Mouse (Mus musculus) induced T-regulatory cell, adult 2 months (primary cell): ENCODE data around the gene Ice1.

ENCODE experiments used
- DNase-seq: peaks from one replicate; pipeline ENCODE4 v3.0.0-alpha.2; 2012; ENCODE audit warnings: low read depth

Gene Ice1

DNA sequence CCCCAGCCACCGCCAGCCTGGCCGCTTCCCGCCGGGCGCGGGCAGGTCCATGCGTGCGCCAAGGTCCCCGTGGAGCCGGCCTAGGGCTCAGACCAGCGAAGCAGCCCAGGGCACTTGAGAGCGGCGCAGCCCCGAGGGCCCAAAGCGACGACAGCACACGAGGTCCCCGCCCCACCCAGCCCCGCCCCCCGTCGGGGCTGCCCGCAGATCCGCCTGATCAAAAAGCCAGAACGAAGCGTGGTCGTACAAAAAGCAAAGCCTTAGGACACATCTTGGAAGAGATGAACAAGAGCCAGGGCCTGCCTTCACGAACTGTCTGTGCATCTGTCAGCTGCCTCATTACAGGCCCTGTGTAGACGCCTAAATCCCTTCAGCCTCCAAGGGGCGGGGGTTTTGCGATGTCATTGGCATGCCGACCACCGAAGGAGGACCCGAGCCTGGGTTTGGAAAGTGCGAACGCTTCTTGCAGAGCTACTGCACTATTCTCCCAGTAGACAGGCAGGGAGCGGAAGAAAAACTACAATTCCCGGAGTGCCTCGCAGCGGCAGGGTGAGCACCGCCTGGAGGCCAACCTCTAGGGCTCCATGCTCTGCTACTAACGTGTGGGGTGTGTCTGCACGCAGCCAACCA is 343 bp upstream of the Ice1 start:
- DNase-seq, result peak; percentile 93

DNA sequence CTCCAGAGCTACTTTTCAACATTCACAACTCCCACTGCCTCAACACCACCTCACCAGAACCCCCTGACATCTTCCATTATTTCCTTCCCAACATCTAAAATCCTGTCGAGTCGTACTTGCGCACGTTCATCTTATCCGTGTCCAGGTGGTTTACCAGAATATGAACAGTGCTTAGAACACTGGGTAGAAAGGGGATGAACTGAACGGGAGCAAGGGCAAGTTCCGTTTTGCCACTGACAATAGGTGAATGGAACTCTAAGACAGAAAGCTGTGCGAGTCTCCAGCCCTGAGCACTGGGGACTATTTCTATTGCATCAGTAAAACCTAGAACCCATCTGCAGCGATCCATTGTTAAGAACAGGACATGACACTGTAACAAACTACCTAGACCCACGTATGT is 728 bp downstream of the Ice1 start:
- no peak for DNase-seq

DNA sequence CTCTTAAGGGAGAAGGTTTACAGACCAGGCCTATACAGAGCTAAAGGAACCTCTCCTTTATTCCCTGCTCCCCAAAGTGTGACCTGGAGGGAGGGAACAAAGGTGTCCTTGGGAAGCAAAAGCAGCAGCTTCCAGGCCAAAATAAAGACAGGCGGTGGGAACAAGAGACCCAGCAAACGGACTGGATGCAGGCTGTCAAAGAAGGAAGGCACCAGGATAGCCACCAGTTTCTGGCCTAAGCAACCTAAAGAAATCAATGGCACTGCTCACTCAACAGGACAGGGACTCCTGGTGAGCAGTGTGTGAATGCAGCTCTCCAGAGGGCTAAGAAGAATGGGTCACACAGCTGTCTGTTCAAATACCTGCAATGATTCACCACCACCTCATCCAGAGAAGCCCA is 1.8 kb downstream of the Ice1 start:
- DNase-seq, result no peak

DNA sequence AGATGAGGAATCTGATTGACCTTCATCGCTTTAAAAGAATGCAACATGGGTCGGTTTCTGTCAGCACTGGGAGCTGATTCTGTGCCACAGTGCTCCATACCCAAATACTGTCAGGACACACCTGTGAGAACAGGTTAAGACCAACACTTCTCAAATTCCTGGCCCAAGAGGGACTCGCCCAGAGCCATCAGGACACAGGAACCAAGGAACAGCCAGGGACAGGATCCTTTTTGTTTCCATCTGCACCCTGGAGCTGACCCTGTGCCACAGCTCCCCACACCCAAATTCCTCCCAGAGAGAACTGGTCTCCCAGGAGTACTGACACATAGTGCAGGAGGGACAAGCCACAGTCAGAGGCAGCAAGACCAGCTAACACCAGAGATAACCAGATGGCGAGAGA is 11.0 kb downstream of the Ice1 start:
- DNase-seq, result no peak

DNA sequence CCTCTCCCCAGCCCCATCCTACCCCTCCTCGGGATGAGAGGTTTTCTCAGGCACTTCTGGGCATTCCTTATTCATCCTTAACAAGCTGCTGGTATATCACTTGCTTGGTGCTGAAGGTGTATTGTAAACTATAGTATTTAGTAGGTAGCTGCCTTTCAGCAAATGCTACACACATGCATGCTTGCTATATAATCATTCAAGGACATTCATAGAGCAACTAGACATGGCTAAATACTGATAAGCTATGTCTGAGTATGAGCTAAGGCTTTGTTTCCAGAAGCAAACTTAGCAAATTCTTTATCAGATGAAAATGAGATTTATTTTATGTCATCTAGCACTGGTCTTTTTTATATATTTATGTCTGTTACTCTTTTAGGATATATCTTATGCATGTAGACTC is 11.8 kb downstream of the Ice1 start:
- DNase-seq, result no peak

DNA sequence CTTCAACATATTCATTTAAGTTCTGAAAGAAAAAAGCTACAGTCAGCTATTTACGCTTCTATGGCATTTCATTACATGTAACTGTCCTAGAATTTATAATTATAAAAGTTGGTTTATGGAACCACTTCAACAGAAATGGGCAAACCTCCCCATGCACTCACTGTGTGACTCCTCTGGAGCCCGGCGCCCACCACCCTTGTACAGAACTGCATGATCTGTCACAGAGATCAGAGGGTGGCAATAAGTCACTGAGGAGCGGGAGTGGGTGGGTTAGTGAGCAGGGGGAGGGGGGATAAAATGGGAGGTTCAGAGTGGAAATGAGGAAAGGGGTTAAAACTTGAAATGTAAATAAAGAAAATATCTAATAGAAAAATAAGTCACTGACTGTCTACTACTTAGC is 13.0 kb downstream of the Ice1 start:
- no peak for DNase-seq

DNA sequence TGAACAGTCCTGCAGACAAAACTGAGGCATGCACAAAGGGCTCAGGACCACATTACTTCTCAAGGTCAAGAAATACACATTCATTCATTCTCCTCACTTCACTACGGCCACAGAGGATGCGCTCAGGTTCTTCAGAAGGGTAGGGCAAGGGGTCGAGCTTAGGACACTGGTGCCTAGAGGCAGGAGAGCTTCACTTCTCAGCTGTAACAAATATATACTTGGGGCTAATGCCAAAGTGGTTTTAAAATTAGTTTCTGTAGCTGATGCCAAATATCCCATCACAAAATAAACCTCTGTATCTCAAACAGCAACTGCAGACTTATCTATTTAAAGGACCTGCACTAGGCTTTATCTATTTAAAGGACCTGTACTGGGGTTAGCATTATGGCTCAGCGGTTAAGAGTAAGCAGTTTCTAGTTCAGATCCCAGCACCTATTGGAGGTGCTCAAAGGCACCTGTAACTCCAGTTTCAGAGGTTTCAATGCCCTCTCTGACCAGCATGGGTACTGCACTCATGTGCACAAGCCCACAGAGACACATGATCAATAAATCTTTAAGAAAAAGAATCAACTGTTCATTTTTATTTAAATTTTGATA is 14.9 kb downstream of the Ice1 start:
- no peak for DNase-seq

DNA sequence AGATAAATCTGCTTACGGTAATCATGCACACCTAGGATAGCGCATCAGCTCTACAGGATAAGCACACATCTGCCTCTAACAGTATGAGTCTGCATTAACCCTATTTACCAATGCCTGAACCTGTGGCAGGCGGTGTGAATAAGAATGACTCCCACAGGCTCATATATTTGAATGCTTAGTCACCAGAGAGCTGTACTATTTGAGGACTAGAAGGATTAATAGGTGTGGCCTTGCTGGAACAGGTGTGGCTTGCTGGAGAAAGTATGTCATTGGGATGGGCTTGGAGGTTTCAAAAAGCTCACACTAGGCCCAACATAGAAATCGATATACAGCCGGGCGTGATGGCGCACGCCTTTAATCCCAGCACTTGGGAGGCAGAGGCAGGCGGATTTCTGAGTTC is 15.9 kb downstream of the Ice1 start:
- DNase-seq, result no peak

DNA sequence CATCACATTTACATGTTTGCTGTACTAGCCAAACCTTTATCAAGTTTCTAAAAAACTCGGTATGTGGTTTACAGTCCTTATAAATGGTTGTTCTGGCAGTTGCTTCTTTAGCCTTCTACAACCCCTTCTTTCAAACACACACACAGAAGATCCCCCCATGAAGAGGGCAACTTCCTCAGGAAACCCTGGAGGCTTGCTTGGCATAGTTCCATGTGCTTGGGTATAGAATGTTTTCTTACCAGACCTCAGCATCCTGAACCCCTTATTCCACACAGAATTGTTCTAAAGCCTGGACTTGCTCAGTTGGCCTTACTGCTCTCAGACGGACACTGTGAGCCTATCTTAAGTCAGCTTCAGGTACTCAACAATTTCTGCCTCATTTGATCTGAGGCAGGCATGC is 24.6 kb downstream of the Ice1 start:
- DNase-seq, result no peak

DNA sequence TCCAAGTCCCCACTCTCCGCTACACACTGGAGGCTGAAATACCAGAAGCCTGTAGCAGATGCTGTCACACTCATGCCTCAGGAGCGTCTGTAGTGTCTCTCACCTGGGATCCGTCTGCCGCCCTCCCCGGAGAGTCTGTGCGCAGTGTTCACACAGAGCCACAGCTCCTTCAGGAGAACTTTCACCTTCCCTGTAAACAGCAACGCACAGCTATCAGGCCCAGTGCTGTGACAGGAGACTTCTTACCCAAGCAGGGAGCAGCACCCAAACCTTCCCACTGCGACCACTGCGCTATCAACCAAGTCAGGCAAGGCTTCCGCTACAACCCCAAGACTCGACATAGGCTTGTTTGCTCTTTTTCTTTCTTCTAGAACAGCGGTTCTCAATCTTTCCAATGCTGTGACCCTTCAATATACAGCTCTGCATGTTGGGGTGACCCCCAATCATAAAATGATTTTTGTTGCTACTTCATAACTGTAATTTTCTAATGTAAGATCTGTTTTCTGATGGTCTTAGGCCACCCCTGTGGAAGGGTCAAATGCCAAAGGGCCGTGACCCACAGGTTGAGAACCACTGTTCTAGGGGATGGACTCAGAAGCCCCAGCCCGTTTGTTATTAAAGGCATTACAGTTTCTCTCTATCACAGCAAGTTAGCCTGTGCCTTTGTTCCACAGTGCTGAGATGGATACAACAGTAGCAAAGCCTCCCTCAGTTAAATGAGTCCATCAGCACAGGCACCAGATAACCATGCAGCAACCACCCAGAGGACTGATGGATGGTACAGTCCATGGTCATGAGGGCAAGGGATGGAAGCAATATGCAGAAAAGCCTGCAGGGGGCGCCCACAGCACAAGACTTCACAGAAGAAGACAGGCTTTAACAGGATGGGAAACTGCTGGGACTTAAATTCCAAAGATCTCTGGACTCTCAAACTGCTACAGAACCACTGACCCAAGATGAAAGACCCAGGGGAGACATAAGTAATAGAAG is 26.7 kb downstream of the Ice1 start:
- peak; percentile 70 for DNase-seq

DNA sequence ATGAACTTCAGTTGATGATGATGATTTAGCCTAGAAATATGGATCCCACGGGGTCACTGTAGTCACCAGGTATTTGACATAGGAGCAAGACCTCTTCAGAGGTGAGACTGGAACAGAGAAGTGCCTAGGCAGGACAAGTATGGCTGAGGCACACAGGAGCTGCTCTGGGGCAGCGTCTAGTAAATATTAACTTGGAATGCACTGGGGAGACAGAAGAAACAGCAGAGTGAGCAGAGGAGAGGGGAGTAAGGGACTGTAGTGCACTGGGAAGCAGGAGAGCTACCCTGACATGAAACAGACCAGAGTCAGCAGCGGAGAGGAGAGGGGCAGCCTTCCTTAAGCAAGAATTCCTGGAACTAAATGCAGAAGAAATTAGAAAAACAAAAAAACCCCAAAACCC is 27.8 kb downstream of the Ice1 start:
- no peak for DNase-seq

DNA sequence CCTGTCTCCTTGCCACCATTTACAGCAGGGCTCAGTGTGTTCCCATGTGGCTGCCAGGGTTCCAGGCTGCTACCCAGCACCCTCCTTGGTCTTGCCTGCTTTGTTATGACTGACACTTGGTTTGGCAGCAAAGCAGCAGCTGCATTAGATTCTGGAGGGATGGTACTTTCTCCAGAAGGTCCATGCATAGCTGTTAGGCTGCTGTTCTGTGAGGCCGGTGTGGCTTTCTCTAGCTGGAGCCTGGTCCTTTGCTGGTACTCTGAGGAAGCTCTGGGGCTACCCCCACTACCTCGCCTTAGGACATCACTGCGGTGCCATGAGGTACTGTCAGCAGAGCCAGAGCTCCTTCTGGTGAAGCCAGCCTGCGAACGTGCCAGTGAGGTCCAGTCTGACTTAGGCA is 32.1 kb downstream of the Ice1 start:
- DNase-seq, result no peak

DNA sequence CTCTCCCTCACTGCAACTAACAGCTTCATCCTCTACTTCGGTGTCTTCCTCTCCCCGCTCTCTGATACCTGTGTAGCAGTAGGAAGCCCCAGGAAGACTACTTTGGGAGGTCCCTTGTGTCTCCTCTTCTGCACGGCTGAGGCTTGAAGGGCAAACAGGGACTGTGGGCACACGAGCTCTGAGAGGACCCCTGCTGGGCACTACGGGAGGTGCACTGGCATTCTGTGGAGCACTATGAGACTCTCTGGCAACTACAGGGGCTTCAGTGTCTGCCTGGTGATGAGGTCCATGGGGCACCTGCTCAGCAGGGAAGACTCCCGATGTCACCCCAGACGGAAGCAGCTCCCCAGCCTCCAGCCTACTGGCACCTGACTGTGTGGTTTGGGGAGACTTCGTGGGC is 32.7 kb downstream of the Ice1 start:
- peak; percentile 6 for DNase-seq

DNA sequence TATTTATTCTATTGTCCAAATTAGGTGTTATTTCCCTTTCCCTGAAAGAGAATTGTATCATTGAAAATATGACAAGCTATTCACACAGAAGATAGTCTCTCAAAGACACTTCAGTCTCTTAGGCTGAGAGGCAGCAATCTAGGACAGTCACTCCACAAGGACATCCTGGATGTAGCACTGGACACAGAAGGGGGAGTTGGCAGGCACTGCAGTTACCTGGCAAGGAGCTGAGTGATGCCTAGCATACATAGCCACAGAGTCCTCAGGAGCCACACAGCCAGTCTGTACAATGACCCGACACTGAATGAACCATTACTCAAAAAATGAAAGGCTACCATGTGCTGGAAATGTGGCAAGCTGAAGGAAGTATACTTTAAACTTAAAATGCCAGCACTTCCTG is 35.9 kb downstream of the Ice1 start:
- DNase-seq, result no peak

DNA sequence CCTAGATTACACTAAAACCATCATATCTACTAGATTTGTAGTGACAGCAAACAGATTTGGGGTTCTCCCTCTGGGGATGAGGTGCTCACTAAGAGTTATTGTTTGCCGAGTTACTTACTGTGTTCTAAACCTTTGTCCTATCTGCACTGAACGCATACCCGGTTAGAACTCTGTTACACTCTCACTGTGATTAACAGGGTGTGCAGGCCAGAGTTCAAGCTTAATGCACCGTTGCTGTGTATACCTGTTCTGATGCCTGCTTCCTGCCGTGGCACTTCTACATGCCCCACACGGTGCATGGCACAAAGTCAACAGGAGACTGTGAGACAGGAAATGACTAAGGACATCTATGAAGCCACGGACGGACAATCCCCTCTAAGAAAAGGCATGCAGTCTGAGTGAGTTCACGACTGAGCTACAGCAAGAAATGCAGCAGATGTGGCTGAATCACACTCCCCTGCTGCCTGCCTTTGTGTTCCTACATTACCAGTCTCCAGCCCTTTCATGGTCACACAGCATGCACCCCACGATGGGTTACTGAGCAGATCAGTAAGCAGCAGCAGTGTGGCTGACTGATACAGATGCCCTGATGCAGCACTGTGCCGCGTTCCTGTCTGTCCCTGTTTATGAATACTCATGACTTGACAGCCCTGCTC is 37.3 kb downstream of the Ice1 start:
- no peak for DNase-seq

DNA sequence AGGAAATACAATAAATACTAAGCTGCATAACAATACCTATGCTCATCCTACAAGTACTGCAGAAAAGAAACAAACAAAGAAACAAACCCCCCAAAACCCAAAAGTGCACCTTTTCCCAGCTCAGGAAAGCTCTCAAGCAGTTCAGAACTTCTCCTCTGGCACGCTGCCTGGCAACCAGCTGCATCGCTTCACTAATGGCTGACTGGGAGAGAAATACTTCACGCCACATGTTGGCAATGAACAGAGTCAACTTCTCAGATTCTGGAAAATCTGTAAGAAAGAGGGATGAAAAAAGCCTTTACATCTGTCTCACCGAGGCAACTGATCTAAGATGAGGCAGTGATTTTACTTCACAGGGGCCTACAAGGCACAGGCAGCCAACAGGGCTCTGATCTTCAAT is 38.5 kb downstream of the Ice1 start:
- DNase-seq, result no peak

DNA sequence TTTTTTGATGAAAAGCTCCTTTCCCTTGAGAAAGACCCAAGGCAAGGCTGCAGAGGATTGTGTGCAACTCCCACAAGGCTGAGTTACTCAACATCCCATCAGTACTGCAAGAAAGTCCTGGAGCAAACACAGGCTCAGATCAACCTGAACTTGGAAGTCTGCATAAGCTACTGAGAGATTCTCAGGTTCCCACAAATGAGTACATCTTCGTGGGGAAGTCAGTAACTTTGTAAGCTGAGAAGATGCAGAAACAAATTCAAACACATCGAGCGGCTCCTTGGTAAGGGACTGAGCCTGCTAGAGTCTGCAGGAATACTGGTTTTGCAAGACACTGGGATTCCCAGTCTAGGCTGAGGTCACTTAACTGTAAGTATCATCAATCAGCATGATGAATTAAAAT is 40.5 kb downstream of the Ice1 start:
- no peak for DNase-seq

DNA sequence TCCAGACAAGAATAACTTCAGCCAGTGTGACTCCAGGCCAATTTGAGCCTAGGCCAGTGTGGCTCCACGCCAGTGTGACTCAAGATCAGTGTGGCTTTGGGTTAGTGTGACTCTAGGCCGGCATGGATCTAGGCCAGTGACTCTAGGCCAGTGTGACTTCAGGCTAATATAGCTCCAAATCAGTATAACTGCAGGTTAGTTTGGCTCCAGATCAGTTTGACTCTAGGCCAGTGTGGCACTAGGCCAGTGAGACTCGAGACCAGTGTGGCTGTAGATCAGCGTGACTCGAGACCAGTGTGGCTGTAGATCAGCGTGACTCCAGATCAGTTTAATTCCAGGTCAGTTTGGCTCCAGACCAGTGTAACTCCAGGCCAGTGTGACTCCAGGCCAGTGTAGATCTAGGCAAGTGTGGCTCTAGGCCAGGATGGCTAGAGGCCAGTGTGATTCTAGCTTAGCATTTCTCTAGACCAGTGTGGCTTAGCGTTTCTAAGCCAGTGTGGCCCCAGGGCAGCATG is 47.1 kb downstream of the Ice1 start:
- no peak for DNase-seq

DNA sequence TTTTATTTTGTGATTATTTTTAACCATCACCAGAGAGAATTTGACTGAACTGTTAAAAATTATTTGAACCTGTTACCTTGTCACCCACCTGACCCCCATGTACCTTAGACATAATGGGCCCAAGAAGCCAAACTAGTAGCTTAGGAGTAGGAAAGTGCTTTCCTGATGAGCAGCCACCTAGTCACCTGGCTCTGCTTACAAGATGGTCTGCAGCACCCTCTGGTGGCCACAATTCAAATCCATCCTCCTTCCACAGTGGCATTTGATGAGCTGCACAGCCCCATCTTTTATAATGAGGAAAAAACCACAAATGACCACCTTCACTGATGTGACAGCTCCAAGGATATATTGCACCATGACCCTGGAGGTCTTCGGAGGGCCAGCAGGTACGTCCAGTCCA is 50.5 kb downstream of the Ice1 start:
- peak; percentile 40 for DNase-seq

DNA sequence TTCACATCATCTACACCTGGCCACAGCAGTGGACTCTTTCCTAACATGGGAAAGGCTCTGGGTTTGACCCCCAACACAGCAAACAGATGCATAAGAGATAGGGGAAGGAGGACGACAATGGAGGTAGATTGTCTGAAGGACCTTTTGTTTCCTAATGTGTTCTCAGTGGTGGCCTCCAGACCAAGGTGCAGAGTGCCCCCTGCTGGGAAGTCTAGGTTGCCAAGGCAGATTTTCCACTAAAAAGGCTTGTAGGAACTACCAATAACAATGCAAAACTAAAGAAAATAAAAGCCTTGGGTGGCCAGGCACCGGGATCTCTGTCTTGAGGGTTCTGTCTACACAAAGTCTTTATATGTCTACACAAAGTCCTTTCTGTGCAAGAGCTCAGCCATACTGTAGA is 54.9 kb downstream of the Ice1 start:
- DNase-seq, result peak; percentile 10

DNA sequence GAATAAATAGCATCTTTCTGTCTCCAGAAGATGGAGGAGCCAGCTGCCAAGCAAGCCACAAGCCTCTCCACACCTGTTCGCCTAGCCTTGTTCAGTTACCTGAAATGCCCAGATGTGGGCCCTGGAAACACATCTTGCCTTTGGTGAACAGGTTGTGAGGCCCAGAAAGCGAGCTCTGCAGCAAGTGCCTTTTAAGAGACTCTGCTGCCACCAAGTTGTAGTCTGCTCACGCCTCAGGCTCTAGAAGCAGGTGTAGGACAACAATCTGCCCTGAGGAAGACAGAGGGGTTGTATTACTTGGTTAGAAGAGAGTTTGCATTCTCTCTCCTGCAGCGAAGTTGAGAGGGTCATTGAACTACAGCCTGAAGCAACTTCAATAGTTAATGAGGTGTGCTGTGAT is 55.9 kb downstream of the Ice1 start:
- DNase-seq, result no peak

DNA sequence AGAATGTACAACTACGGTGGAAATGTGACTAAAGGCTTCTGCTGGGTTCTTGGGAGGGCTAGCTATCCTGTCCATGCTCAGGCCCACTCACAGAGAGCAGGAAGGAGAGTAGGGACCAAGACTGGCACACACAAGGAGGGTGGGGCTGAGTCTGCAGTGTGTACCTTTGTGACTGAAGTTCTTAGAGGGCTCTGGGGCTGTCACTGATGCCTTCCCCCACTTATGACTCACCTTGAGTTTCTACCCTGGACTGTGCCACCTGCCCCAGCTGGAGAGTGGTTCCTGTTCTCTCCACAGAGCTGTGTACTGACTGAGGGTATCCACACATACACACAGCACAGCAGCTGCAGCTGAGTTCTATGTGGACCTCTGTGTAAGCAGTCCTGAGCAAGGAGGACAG is 63.2 kb downstream of the Ice1 start:
- DNase-seq, result no peak

DNA sequence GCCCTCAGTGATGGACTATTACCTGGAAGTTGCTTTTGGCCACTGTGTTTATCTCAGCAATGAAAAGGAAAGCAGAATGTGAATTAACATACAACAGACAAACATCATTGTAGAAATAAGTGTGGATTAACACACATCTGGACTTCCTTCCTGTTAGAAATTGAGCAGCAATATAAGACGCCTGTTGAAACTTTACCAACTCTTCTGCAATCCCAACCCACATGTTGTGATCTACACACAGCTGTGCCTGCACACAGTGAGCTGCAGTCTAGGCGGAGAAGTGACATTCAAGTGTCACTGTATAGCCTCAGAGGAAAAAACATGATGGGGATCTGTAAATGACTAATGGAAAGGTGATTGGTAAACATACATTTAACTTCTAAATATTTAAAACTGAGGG is 69.5 kb downstream of the Ice1 start:
- DNase-seq, result no peak
